Mouse (Mus musculus): Measurements from ENCODE around the gene Gm3250. TPM values are rescaled to one million over a fixed set of nuclear protein-coding genes. Genes with fewer than 3 reads are reported as not detected.

The Gm3250 gene
- polyA plus RNA-seq (2014; fragmentation: Illumina TruSeq; extraction: RNeasy Lipid Tissue Mini Kit (QIAGEN cat#74804); ENCODE audit: low replicate concordance) = not detected

GRCm38 (mm10) chr10:77782442-77782841 is at the start of gene Gm3250:
Gene Gm3250 (minus strand): TSS chr10:77782542.

DNA sequence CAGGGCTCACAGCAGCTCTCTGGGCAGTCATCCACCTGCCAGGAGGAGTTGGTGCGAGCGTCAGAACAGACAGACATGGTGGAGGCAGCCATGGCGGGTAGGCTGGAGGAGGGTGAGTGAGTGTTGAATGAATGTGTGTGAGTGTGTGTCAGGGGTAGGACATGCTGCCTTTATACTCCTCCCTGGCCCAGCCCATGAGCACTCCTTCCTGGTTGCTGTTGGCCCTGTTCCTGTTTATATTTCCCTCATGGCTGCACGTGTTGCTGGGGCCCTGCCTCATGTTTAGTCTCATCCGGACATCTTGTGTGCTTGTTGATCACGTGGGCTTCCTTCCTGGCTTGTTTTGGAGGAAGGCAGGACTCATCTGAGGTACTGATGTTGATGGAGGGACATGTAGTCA is 44.6 kb upstream of the Gm3250 start, which contains the start of gene Krtap10-4:
TSS of gene Krtap10-4 (minus strand) at position 145 of the 400 bp plus-strand sequence.

DNA sequence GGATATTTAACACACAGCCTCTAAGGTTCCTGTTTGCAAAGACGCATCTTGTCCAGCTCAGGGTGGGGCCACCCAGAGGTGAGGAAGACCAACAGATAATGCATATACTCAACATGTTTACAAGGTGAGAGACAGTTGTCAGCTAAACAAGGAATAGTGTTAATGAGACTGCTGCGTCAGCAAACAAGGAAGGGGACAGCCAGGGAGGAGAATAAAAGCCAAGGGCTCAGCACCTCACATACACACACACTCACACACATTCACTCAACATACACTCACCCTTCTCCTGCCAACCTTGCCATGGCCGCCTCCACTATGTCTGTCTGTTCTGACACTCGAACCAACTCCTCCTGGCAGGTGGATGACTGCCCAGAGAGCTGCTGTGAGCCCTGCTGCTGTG is 32.0 kb upstream of the Gm3250 start, which contains the start of gene Gm2696:
TSS of gene Gm2696 (plus strand) at position 301 of the 400 bp plus-strand sequence.

DNA sequence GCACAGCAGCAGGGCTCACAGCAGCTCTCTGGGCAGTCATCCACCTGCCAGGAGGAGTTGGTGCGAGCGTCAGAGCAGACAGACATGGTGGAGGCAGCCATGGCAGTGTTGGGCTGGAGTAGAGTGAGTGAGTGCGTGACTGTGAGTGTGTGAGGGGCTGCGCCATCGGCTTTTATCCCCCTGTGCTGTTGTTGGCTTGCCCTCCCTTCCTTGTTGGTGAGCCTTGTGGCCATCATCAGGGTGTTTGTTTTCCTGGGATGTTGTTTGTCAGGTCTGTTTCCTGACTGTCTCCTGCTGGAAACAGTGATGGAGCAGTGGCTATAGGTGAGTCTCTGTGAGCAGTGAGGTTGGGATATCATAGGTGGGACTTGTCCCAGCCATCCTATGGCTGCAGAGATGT is 29.4 kb upstream of the Gm3250 start, which contains the start of gene Gm9507:
TSS of gene Gm9507 (minus strand) at position 101 of the 400 bp plus-strand sequence.

GRCm38 (mm10) chr10:77798921-77799508 is 16.7 kb upstream of the Gm3250 start, which contains the start of gene Gm19668:
Gene Gm19668 (minus strand): TSS chr10:77799133.

GRCm38 (mm10) chr10:77794976-77795375 is 12.6 kb upstream of the Gm3250 start, which contains the start of gene Gm9639:
Gene Gm9639 (minus strand): TSS chr10:77795076.

DNA sequence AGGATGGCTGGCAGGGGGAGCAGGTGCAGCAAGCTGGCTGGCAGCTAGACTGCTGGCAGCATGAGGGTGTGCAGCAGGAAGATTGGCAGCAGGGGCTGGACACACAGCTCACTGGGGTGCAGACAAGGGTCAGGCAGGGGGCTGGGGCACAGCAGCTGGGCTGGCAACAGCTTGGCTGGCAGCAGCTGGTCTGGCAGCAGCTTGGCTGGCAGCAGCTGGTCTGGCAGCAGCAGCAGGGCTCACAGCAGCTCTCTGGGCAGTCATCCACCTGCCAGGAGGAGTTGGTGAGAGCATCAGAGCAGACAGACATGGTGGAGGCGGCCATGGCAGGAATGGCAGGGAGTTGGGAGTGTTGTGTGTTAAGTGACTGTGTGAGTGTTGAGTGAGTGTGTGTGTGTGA is 5.5 kb upstream of the Gm3250 start, which contains the start of gene Gm7137:
TSS of gene Gm7137 (minus strand) at position 325 of the 400 bp plus-strand sequence.

GRCm38 (mm10) chr10:77776844-77777243 is 5.5 kb downstream of the Gm3250 start, which contains the start of gene Gm7138:
Gene Gm7138 (minus strand): TSS chr10:77776944.

GRCm38 (mm10) chr10:77771225-77771624 is 11.1 kb downstream of the Gm3250 start, which contains the start of gene Gm3238:
Gene Gm3238 (minus strand): TSS chr10:77771325.

GRCm38 (mm10) chr10:77759582-77759981 is 22.8 kb downstream of the Gm3250 start, which contains the start of gene Gm3233:
Gene Gm3233 (minus strand): TSS chr10:77759682.

GRCm38 (mm10) chr10:77751254-77751653 is 31.1 kb downstream of the Gm3250 start, which contains the start of gene Gm9736:
Gene Gm9736 (minus strand): TSS chr10:77751354.

DNA sequence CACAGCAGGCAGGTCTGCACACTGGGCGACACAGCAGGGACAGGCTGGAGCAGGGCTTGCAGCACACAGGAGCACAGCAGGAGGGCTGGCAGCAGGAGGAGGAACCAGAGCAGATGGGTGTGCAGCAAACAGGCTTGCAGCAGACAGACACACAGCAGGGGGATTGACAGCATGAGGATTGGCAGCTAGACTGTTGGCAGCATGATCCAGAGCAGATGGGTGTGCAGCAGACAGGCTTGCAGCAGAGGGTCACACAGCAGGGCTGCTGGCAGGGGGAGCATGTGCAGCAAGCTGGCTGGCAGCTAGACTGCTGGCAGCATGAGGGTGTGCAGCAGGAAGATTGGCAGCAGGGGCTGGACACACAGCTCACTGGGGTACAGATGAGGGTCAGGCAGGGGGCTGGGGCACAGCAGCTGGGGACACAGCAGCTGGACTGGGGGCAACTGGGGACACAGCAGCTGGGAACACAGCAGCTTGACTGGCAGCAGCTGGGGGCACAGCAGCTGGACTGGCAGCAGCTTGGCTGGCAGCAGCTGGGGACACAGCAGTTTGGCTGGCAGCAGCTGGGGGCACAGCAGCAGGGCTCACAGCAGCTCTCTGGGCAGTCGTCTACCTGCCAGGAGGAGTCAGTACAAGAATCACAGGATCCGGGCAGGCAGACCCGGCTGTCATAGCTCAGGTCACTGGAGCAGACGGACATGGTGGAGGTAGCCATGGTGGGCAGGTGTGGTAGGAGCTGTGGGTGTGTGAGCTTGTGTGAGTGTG is 40.2 kb downstream of the Gm3250 start, which contains the start of gene Gm18596:
TSS of gene Gm18596 (minus strand) at position 715 of the 765 bp plus-strand sequence.

Other genes with a start within 250 kb of the Gm3250 start
- gene Pttg1ip, start 200.8 kb downstream of the Gm3250 start, polyA plus RNA-seq (2014; fragmentation: Illumina TruSeq; extraction: RNeasy Lipid Tissue Mini Kit (QIAGEN cat#74804); ENCODE audit: low replicate concordance) = 153 TPM
- 54.4 TPM for gene Sumo3, start 176.4 kb downstream of the Gm3250 start, polyA plus RNA-seq (2014; fragmentation: Illumina TruSeq; extraction: RNeasy Lipid Tissue Mini Kit (QIAGEN cat#74804); ENCODE audit: low replicate concordance)
- not detected for gene Gm49325, start 176.3 kb downstream of the Gm3250 start, polyA plus RNA-seq (2014; fragmentation: Illumina TruSeq; extraction: RNeasy Lipid Tissue Mini Kit (QIAGEN cat#74804); ENCODE audit: low replicate concordance)
- 2.6 TPM for gene Ube2g2, start 160.3 kb downstream of the Gm3250 start, polyA plus RNA-seq (2014; fragmentation: Illumina TruSeq; extraction: RNeasy Lipid Tissue Mini Kit (QIAGEN cat#74804); ENCODE audit: low replicate concordance)
- gene Tspear, start 96.0 kb downstream of the Gm3250 start, polyA plus RNA-seq (2014; fragmentation: Illumina TruSeq; extraction: RNeasy Lipid Tissue Mini Kit (QIAGEN cat#74804); ENCODE audit: low replicate concordance) = not detected
- not detected for gene Gm19402, start 91.8 kb downstream of the Gm3250 start, polyA plus RNA-seq (2014; fragmentation: Illumina TruSeq; extraction: RNeasy Lipid Tissue Mini Kit (QIAGEN cat#74804); ENCODE audit: low replicate concordance)
- gene Gm9508, start 85.3 kb downstream of the Gm3250 start, polyA plus RNA-seq (2014; fragmentation: Illumina TruSeq; extraction: RNeasy Lipid Tissue Mini Kit (QIAGEN cat#74804); ENCODE audit: low replicate concordance) = not detected
- gene Gm10272, start 75.9 kb downstream of the Gm3250 start, polyA plus RNA-seq (2014; fragmentation: Illumina TruSeq; extraction: RNeasy Lipid Tissue Mini Kit (QIAGEN cat#74804); ENCODE audit: low replicate concordance) = not detected
- gene Gm10024, start 71.1 kb downstream of the Gm3250 start, polyA plus RNA-seq (2014; fragmentation: Illumina TruSeq; extraction: RNeasy Lipid Tissue Mini Kit (QIAGEN cat#74804); ENCODE audit: low replicate concordance) = not detected
- not detected for gene Gm10142, start 66.7 kb downstream of the Gm3250 start, polyA plus RNA-seq (2014; fragmentation: Illumina TruSeq; extraction: RNeasy Lipid Tissue Mini Kit (QIAGEN cat#74804); ENCODE audit: low replicate concordance)
- gene Krtap12-1, start 61.9 kb downstream of the Gm3250 start, polyA plus RNA-seq (2014; fragmentation: Illumina TruSeq; extraction: RNeasy Lipid Tissue Mini Kit (QIAGEN cat#74804); ENCODE audit: low replicate concordance) = not detected
- not detected for gene Gm10100, start 56.1 kb downstream of the Gm3250 start, polyA plus RNA-seq (2014; fragmentation: Illumina TruSeq; extraction: RNeasy Lipid Tissue Mini Kit (QIAGEN cat#74804); ENCODE audit: low replicate concordance)
- gene Gm18596, start 39.9 kb downstream of the Gm3250 start, polyA plus RNA-seq (2014; fragmentation: Illumina TruSeq; extraction: RNeasy Lipid Tissue Mini Kit (QIAGEN cat#74804); ENCODE audit: low replicate concordance) = not detected
- gene Gm9736, start 31.2 kb downstream of the Gm3250 start, polyA plus RNA-seq (2014; fragmentation: Illumina TruSeq; extraction: RNeasy Lipid Tissue Mini Kit (QIAGEN cat#74804); ENCODE audit: low replicate concordance) = not detected
- gene Gm3233, start 22.9 kb downstream of the Gm3250 start, polyA plus RNA-seq (2014; fragmentation: Illumina TruSeq; extraction: RNeasy Lipid Tissue Mini Kit (QIAGEN cat#74804); ENCODE audit: low replicate concordance) = not detected
- gene Gm3238, start 11.2 kb downstream of the Gm3250 start, polyA plus RNA-seq (2014; fragmentation: Illumina TruSeq; extraction: RNeasy Lipid Tissue Mini Kit (QIAGEN cat#74804); ENCODE audit: low replicate concordance) = not detected
- not detected for gene Gm7138, start 5.6 kb downstream of the Gm3250 start, polyA plus RNA-seq (2014; fragmentation: Illumina TruSeq; extraction: RNeasy Lipid Tissue Mini Kit (QIAGEN cat#74804); ENCODE audit: low replicate concordance)
- not detected for gene Gm7137, start 5.7 kb upstream of the Gm3250 start, polyA plus RNA-seq (2014; fragmentation: Illumina TruSeq; extraction: RNeasy Lipid Tissue Mini Kit (QIAGEN cat#74804); ENCODE audit: low replicate concordance)
- gene Gm9639, start 12.5 kb upstream of the Gm3250 start, polyA plus RNA-seq (2014; fragmentation: Illumina TruSeq; extraction: RNeasy Lipid Tissue Mini Kit (QIAGEN cat#74804); ENCODE audit: low replicate concordance) = not detected
- gene Gm19668, start 16.6 kb upstream of the Gm3250 start, polyA plus RNA-seq (2014; fragmentation: Illumina TruSeq; extraction: RNeasy Lipid Tissue Mini Kit (QIAGEN cat#74804); ENCODE audit: low replicate concordance) = not detected
- not detected for gene Gm9507, start 29.3 kb upstream of the Gm3250 start, polyA plus RNA-seq (2014; fragmentation: Illumina TruSeq; extraction: RNeasy Lipid Tissue Mini Kit (QIAGEN cat#74804); ENCODE audit: low replicate concordance)
- not detected for gene Gm2696, start 32.1 kb upstream of the Gm3250 start, polyA plus RNA-seq (2014; fragmentation: Illumina TruSeq; extraction: RNeasy Lipid Tissue Mini Kit (QIAGEN cat#74804); ENCODE audit: low replicate concordance)
- gene Krtap10-4, start 44.6 kb upstream of the Gm3250 start, polyA plus RNA-seq (2014; fragmentation: Illumina TruSeq; extraction: RNeasy Lipid Tissue Mini Kit (QIAGEN cat#74804); ENCODE audit: low replicate concordance) = not detected
- not detected for gene Krtap10-10, start 53.4 kb upstream of the Gm3250 start, polyA plus RNA-seq (2014; fragmentation: Illumina TruSeq; extraction: RNeasy Lipid Tissue Mini Kit (QIAGEN cat#74804); ENCODE audit: low replicate concordance)
- not detected for gene Gm36176, start 64.3 kb upstream of the Gm3250 start, polyA plus RNA-seq (2014; fragmentation: Illumina TruSeq; extraction: RNeasy Lipid Tissue Mini Kit (QIAGEN cat#74804); ENCODE audit: low replicate concordance)
- gene Gm10318, start 70.3 kb upstream of the Gm3250 start, polyA plus RNA-seq (2014; fragmentation: Illumina TruSeq; extraction: RNeasy Lipid Tissue Mini Kit (QIAGEN cat#74804); ENCODE audit: low replicate concordance) = not detected
- not detected for gene Gm3285, start 79.4 kb upstream of the Gm3250 start, polyA plus RNA-seq (2014; fragmentation: Illumina TruSeq; extraction: RNeasy Lipid Tissue Mini Kit (QIAGEN cat#74804); ENCODE audit: low replicate concordance)
- gene Lrrc3, start 120.0 kb upstream of the Gm3250 start, polyA plus RNA-seq (2014; fragmentation: Illumina TruSeq; extraction: RNeasy Lipid Tissue Mini Kit (QIAGEN cat#74804); ENCODE audit: low replicate concordance) = 2.0 TPM
- gene Trpm2, start 188.0 kb upstream of the Gm3250 start, polyA plus RNA-seq (2014; fragmentation: Illumina TruSeq; extraction: RNeasy Lipid Tissue Mini Kit (QIAGEN cat#74804); ENCODE audit: low replicate concordance) = 1.3 TPM
- 0.33 TPM for gene 1810043G02Rik, start 196.0 kb upstream of the Gm3250 start, polyA plus RNA-seq (2014; fragmentation: Illumina TruSeq; extraction: RNeasy Lipid Tissue Mini Kit (QIAGEN cat#74804); ENCODE audit: low replicate concordance)
- 0.52 TPM for gene Pfkl, start 227.5 kb upstream of the Gm3250 start, polyA plus RNA-seq (2014; fragmentation: Illumina TruSeq; extraction: RNeasy Lipid Tissue Mini Kit (QIAGEN cat#74804); ENCODE audit: low replicate concordance)

All from small intestine, adult 10 weeks (tissue).